Mouse (Mus musculus) hindbrain, embryonic 12.5 days (tissue): ENCODE data around the gene Tmem176a. TPM values are rescaled to one million over a fixed set of nuclear protein-coding genes. Genes with fewer than 3 reads are reported as not detected.
"Not testable (repeated sequence)": the region's sequence is repeated elsewhere in the genome, so short reads cannot be mapped to it uniquely, and the experiment has no call there.

Source experiments
- ATAC-seq: fragments of 200-750 bp; cut with Nextera tagmentation; 2 replicates; pipeline ENCODE4 v1.8.0; 2017; ENCODE audit warnings: moderate TSS enrichment; ENCODE audit not compliant: low FRiP score
- H3K27ac ChIP-seq: fragments of 300-500 bp; sonication (generic); 2 replicates; pipeline ENCODE4 v1.5.1; 2016; ENCODE audit warnings: mild to moderate bottlenecking
- H3K27me3 ChIP-seq: fragments of 300-500 bp; sonication (generic); 2 replicates; pipeline ENCODE4 v1.6.1; 2016; ENCODE audit warnings: mild to moderate bottlenecking
- H3K36me3 ChIP-seq: fragments of 300-500 bp; sonication (generic); 2 replicates; pipeline ENCODE4 v1.6.1; 2016; ENCODE audit warnings: mild to moderate bottlenecking
- H3K4me1 ChIP-seq: fragments of 300-500 bp; sonication (generic); 2 replicates; pipeline ENCODE4 v1.6.1; 2016
- H3K4me2 ChIP-seq: fragments of 300-500 bp; sonication (generic); replicated peaks from 2 replicates; pipeline ENCODE4 v1.6.1; 2016; ENCODE audit warnings: mild to moderate bottlenecking
- H3K4me3 ChIP-seq: fragments of 300-500 bp; sonication (generic); 2 replicates; pipeline ENCODE4 v1.5.1; 2016; ENCODE audit warnings: mild to moderate bottlenecking
- H3K9ac ChIP-seq: fragments of 300-500 bp; sonication (generic); 2 replicates; pipeline ENCODE4 v1.6.1; 2016; ENCODE audit warnings: mild to moderate bottlenecking, moderate library complexity
- H3K9me3 ChIP-seq: fragments of 300-500 bp; sonication (generic); replicated peaks from 2 replicates; pipeline ENCODE4 v1.6.1; 2016; ENCODE audit warnings: mild to moderate bottlenecking
- WGBS: fragments of 180-500 bp; shearing (Covaris S2); methylation state at CpG from one replicate; pipeline ENCODE4 v1.1.7; 2016; 5-methylcytosine and 5-hydroxymethylcytosine counted together
- polyA plus RNA-seq: library from polyadenylated mRNA; unstranded; fragments of >200 nt; fragmentation: Nextera tagmentation; extraction: Ambion mirVana; gene quantifications from 2 replicates; pipeline ENCODE4 v1.2.1, GENCODE M21; 2016

The Tmem176a gene
- polyA plus RNA-seq = 26.5 and 28.5 TPM in 2 replicates

DNA sequence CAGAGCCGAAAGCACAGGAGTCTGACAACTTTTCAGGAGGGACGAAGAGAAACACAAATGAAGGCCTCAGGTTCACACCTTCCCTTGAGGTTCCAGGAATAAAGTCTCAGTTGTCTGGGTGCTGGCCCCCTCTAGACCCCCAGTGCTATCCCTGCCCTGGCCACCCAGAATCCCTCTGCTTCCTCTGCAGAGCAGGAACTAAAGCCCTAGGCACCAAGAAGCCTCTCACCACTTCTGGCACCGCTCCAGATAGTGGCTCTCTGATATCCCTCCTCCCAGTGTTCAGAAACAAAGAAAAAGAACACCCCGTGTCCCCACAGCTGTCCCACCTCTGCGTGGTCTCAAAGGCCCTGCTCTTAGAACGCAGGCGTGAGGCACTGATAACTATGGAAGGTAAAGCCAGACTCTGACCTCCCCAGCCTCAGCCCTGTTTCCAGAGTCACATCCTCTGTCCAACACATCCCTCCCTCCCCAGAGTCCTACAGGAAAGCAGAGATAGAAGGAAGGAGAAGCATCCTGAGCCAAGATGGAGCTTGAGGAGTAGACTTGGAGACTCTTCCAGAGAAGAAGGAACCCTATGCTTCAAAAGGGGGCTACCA, at the start of gene Tmem176a:
Tmem176a (plus strand) TSS at position 549 of the 599 bp plus-strand sequence.
- Histone ChIP-seq H3K36me3 (peaks cover 6% of the 10 kb centered on the region; the same call in 1 of the 2 replicates), H3K9me3 (no peaks in the 10 kb centered on the region), H3K4me2 (peak within 1 kb of the TSS; percentile 54), H3K4me1 (peaks cover 35% of the 10 kb centered on the region), H3K27me3 (no peaks in the 10 kb centered on the region), H3K9ac (peak within 1 kb of the TSS; percentile 50), H3K4me3 (peak within 1 kb of the TSS; percentile 33), H3K27ac (peak within 1 kb of the TSS; percentile 74)
- WGBS = 29% methylated on average over 7 of the region's 7 CpGs
- peak; percentile 39 for ATAC-seq

- Histone ChIP-seq H3K27ac (no peak overlapping the region), H3K9ac (no peak overlapping the region)
Measured at GRCm38 (mm10) chr6:48801897-48802296, 38.8 kb upstream of the Tmem176a start.

GRCm38 (mm10) chr6:48803406-48804051, 37.2 kb upstream of the Tmem176a start:
- Histone ChIP-seq H3K9me3 (no peaks in the 10 kb centered on the region), H3K4me3 (no peak overlapping the region), H3K27ac (no peak overlapping the region), H3K27me3 (no peaks in the 10 kb centered on the region), H3K9ac (no peak overlapping the region), H3K4me1 (no peaks in the 10 kb centered on the region), H3K4me2 (no peak overlapping the region), H3K36me3 (no peaks in the 10 kb centered on the region)
- no peak for ATAC-seq

More at GRCm38 (mm10) chr6:48801897-48802296, 38.8 kb upstream of the Tmem176a start:
- Histone ChIP-seq H3K27me3 (no peaks in the 10 kb centered on the region), H3K4me3 (no peak overlapping the region), H3K4me1 (no peaks in the 10 kb centered on the region), H3K9me3 (no peaks in the 10 kb centered on the region), H3K36me3 (no peaks in the 10 kb centered on the region), H3K4me2 (no peak overlapping the region)
- no peak for ATAC-seq
- 84% methylated on average over 1 of the region's 1 CpGs for WGBS

DNA sequence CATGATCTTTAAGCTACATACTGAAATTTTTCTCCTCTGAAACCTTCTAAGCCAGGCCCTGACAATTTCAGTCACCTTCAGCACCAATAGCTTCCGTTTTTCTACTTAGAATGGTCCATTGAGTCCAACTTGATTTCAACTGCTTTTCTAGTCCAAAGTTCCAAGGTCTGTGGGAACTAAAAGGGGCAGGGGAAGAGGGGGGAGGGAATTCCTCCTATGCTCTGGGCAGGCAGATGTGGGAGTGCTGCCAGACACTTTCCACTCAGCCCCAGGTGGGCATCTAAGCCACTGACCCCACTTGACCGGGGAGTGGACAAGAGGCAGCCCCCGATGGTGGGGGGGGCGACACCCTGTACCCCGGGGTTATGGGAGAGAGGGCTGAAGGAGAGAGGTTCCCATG, 36.4 kb upstream of the Tmem176a start:
- Histone ChIP-seq H3K27ac (no peak overlapping the region), H3K4me1 (no peaks in the 10 kb centered on the region), H3K9me3 (no peaks in the 10 kb centered on the region), H3K4me2 (no peak overlapping the region), H3K36me3 (no peaks in the 10 kb centered on the region), H3K27me3 (no peaks in the 10 kb centered on the region), H3K9ac (no peak overlapping the region), H3K4me3 (no peak overlapping the region)
- 89% methylated on average over 5 of the region's 5 CpGs for WGBS
- no peak for ATAC-seq

DNA sequence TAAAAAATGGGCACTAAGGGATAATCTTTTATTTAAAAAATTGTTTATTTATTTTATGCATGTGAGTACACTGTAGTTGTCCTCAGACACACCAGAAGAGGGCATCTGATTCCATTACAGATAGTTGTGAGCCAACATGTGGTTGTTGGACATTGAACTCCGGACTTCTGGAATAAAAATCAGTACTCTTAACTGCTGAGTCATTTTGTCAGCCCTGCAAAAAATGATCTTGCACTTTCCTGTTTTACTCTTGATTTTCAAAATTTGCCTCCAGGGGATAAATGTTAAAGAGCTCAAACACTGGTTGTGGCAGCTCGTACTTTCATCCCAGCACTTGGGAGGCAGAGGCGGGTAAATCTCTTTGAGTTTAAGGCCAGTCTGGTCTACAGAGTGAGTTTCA, 34.0 kb upstream of the Tmem176a start:
- Histone ChIP-seq H3K4me1 (no peaks in the 10 kb centered on the region), H3K36me3 (no peaks in the 10 kb centered on the region), H3K4me3 (no peak overlapping the region), H3K27ac (no peak overlapping the region), H3K9ac (no peak overlapping the region), H3K4me2 (no peak overlapping the region), H3K27me3 (no peaks in the 10 kb centered on the region), H3K9me3 (no peaks in the 10 kb centered on the region)
- ATAC-seq = no peak
- 89% methylated on average over 3 of the region's 3 CpGs for WGBS

GRCm38 (mm10) chr6:48809494-48810219, 31.1 kb upstream of the Tmem176a start:
- H3K4me2 ChIP-seq = no peak overlapping the region
- 75% methylated on average over 3 of the region's 3 CpGs for WGBS
- H3K27me3 ChIP-seq = no peaks in the 10 kb centered on the region
- no peak overlapping the region for H3K27ac ChIP-seq
- no peaks in the 10 kb centered on the region for H3K4me1 ChIP-seq
- H3K9ac ChIP-seq = no peak overlapping the region
- H3K9me3 ChIP-seq = no peaks in the 10 kb centered on the region
- H3K36me3 ChIP-seq = no peaks in the 10 kb centered on the region
- no peak for ATAC-seq
- no peak overlapping the region for H3K4me3 ChIP-seq

DNA sequence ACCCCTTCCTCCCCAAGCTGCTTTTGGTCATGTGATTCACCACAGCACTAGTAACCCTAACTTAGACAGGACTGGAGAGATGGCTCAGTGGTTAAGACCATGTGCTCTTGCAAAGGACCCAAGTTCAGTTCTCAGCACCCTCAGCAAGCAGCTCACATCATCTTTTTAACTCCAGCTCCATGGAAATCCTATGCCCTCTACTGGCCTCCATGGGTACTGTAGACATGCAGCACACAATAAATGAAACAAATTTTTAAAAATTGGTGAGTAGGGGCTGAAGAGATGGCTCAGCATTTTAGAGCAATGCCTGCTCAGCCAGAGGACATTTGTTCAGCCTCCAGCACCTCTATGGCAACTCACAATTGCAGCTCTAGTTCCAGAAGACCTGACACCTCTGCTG, 25.7 kb upstream of the Tmem176a start:
- H3K4me1 ChIP-seq = no peaks in the 10 kb centered on the region
- no peaks in the 10 kb centered on the region for H3K9me3 ChIP-seq
- no peak for ATAC-seq
- H3K9ac ChIP-seq = no peak overlapping the region
- H3K27me3 ChIP-seq = no peaks in the 10 kb centered on the region
- H3K27ac ChIP-seq = no peak overlapping the region
- H3K4me2 ChIP-seq = no peak overlapping the region
- H3K36me3 ChIP-seq = no peaks in the 10 kb centered on the region
- no peak overlapping the region for H3K4me3 ChIP-seq

GRCm38 (mm10) chr6:48817815-48818214, 22.9 kb upstream of the Tmem176a start:
- no peak overlapping the region for H3K4me3 ChIP-seq
- H3K4me2 ChIP-seq = no peak overlapping the region
- no peak overlapping the region for H3K27ac ChIP-seq
- H3K27me3 ChIP-seq = no peaks in the 10 kb centered on the region
- ATAC-seq = no peak
- H3K36me3 ChIP-seq = no peaks in the 10 kb centered on the region
- no peaks in the 10 kb centered on the region for H3K4me1 ChIP-seq
- no peaks in the 10 kb centered on the region for H3K9me3 ChIP-seq
- whole genome bisulfite sequencing = 12% methylated on average over 6 of the region's 6 CpGs
- H3K9ac ChIP-seq = no peak overlapping the region

GRCm38 (mm10) chr6:48821991-48822785, 18.5 kb upstream of the Tmem176a start:
- H3K9ac ChIP-seq, H3K27ac ChIP-seq, H3K27me3 ChIP-seq, ATAC-seq, H3K4me3 ChIP-seq, H3K9me3 ChIP-seq, H3K36me3 ChIP-seq, H3K4me1 ChIP-seq, H3K4me2 ChIP-seq: not testable (repeated sequence)
- WGBS = 85% methylated on average over 7 of the region's 7 CpGs

DNA sequence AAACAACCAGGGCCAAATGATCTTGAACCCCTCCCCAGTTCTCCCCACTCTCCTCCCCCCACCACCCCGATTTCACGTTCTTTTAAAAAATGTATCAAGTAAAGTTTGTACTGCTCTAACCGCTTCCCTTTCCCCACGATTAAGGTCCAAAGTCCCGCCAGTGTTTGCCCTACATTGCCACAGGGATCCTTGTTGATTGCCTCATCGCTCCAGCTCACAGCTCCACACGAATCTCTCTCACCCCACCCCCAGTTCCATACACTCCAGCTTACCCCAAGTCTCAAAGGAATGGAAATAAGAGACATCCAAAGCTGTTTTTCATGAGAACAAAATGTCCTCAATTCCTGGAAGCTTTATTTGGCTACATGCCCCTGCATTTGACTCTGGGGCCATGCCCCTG, 15.7 kb upstream of the Tmem176a start:
- no peak overlapping the region for H3K4me2 ChIP-seq
- no peak overlapping the region for H3K9ac ChIP-seq
- H3K36me3 ChIP-seq = no peaks in the 10 kb centered on the region
- H3K27ac ChIP-seq = no peak overlapping the region
- H3K27me3 ChIP-seq = no peaks in the 10 kb centered on the region
- ATAC-seq = no peak
- H3K4me3 ChIP-seq = no peak overlapping the region
- 71% methylated on average over 7 of the region's 7 CpGs for WGBS
- H3K4me1 ChIP-seq = no peaks in the 10 kb centered on the region
- no peaks in the 10 kb centered on the region for H3K9me3 ChIP-seq

GRCm38 (mm10) chr6:48828976-48829375, 11.7 kb upstream of the Tmem176a start:
- Histone ChIP-seq H3K9me3 (no peaks in the 10 kb centered on the region), H3K4me1 (no peaks in the 10 kb centered on the region), H3K9ac (no peak overlapping the region), H3K27me3 (no peaks in the 10 kb centered on the region), H3K27ac (no peak overlapping the region), H3K36me3 (peaks cover 14% of the 10 kb centered on the region; the same call in 1 of the 2 replicates), H3K4me2 (no peak overlapping the region), H3K4me3 (no peak overlapping the region)
- no peak for ATAC-seq
- 81% methylated on average over 1 of the region's 1 CpGs for WGBS

- H3K4me2 ChIP-seq = no peak overlapping the region
- no peak for ATAC-seq
- H3K9me3 ChIP-seq = no peaks in the 10 kb centered on the region
- no peaks in the 10 kb centered on the region for H3K4me1 ChIP-seq
- no peak overlapping the region for H3K27ac ChIP-seq
- no peak overlapping the region for H3K4me3 ChIP-seq
- H3K36me3 ChIP-seq = peaks cover 20% of the 10 kb centered on the region; the same call in 1 of the 2 replicates
- no peak overlapping the region for H3K9ac ChIP-seq
- no peaks in the 10 kb centered on the region for H3K27me3 ChIP-seq
Measured at GRCm38 (mm10) chr6:48829651-48830050, 11.1 kb upstream of the Tmem176a start.
